Mouse (Mus musculus) heart, adult 2 months (tissue): ENCODE data around the gene Prb1. TPM values are rescaled to one million over a fixed set of nuclear protein-coding genes. Genes with fewer than 3 reads are reported as not detected.
"Not testable (repeated sequence)": the region's sequence is repeated elsewhere in the genome, so short reads cannot be mapped to it uniquely, and the experiment has no call there.

Experiments used
- DNase-seq, 2 experiments: peaks; one replicate each; pipeline ENCODE4 v3.0.0; 2021
- H3K27ac ChIP-seq: fragments of 200-600 bp; 2 replicates; pipeline ENCODE4 v1.8.1; 2022
- H3K27me3 ChIP-seq: fragments of 200-500 bp; 2 replicates; pipeline ENCODE4 v1.6.1; 2012; ENCODE audit warnings: mild to moderate bottlenecking, low read length, inconsistent platforms, mixed read lengths; ENCODE audit not compliant: control insufficient read depth, insufficient read depth
- H3K36me3 ChIP-seq: fragments of 200-500 bp; 2 replicates; pipeline ENCODE4 v1.6.1; 2012; ENCODE audit warnings: low read length, inconsistent platforms; ENCODE audit not compliant: control insufficient read depth, insufficient read depth
- H3K4me1 ChIP-seq: fragments of 200-500 bp; 2 replicates; pipeline ENCODE4 v1.6.1; 2011; ENCODE audit warnings: low read length; ENCODE audit not compliant: control insufficient read depth, insufficient read depth
- H3K4me3 ChIP-seq: fragments of 200-600 bp; 2 replicates; pipeline ENCODE4 v1.8.1; 2022
- H3K79me2 ChIP-seq: fragments of 200-500 bp; replicated peaks from 2 replicates; pipeline ENCODE4 v1.6.1; 2012; ENCODE audit warnings: mild to moderate bottlenecking, inconsistent platforms, low read length, moderate library complexity, mixed read lengths; ENCODE audit not compliant: control insufficient read depth, insufficient read depth
- H3K9ac ChIP-seq: fragments of 200-500 bp; 2 replicates; pipeline ENCODE4 v1.6.1; 2012; ENCODE audit warnings: low read depth, mild to moderate bottlenecking, control low read depth, inconsistent platforms, low read length, mixed read lengths
- intact Hi-C: fragments of 180-260 bp; cut with DNase I; formaldehyde crosslinking; loops from one replicate; pipeline ENCODE4 v1.15.1; 2025
- long read RNA-seq: library from polyadenylated mRNA; stranded (forward); transcript quantifications from one replicate; pipeline ENCODE4 v2.0.0, GENCODE M21; 2021
- polyA plus RNA-seq: library from polyadenylated mRNA; depleted of rRNA; stranded (reverse); fragments of >200 nt; gene quantifications from 2 replicates; pipeline ENCODE4 v1.2.3, GENCODE M21; 2012; rRNA removed
- total RNA-seq, 2 experiments: library from RNA; stranded (reverse); gene quantifications; 2 replicates each; pipeline ENCODE4 v1.2.3; 2021

Prb1 gene
- total RNA-seq (not detected), polyA plus RNA-seq (not detected in 2 replicates)
- long read RNA-seq: 0 reads

GRCm38 (mm10) chr6:132210421-132210820, at the start of gene Prb1:
Prb1 (minus strand) TSS chr6:132210521.
- H3K27me3 ChIP-seq, H3K27ac ChIP-seq, H3K4me3 ChIP-seq, H3K36me3 ChIP-seq, intact Hi-C loops, H3K79me2 ChIP-seq, H3K9ac ChIP-seq, DNase-seq, H3K4me1 ChIP-seq: not testable (repeated sequence)

Other genes with a start within 250 kb of the Prb1 start
- not detected for gene Prpmp5, start 104.2 kb upstream of the Prb1 start, total RNA-seq
- not detected in 2 replicates for gene Prpmp5, start 104.2 kb upstream of the Prb1 start, polyA plus RNA-seq
- not detected for gene Gm8882, start 153.6 kb upstream of the Prb1 start, total RNA-seq
- gene Gm8882, start 153.6 kb upstream of the Prb1 start, polyA plus RNA-seq: not detected in 2 replicates